Mouse (Mus musculus) midbrain, postnatal 0 days (tissue): ENCODE results near the gene Nup214. TPM values are rescaled to one million over a fixed set of nuclear protein-coding genes. Genes with fewer than 3 reads are reported as not detected.
A peak's percentile ranks its signal among the peaks of the same experiment; 100 is the strongest.

Experiments
- ATAC-seq: fragments of 200-750 bp; cut with Nextera tagmentation; 2 replicates; pipeline ENCODE4 v1.8.0; 2017; ENCODE audit warnings: moderate number of reproducible peaks, mild to moderate bottlenecking, moderate TSS enrichment, moderate library complexity; ENCODE audit not compliant: low FRiP score
- DNase-seq: peaks from one replicate; pipeline ENCODE4 v3.0.0-alpha.2; 2015; ENCODE audit warnings: low spot score
- H3K27ac ChIP-seq: fragments of 300-500 bp; sonication (generic); 2 replicates; pipeline ENCODE4 v1.5.1; 2014; ENCODE audit warnings: low read depth, mild to moderate bottlenecking, low read length, mixed read lengths
- H3K27me3 ChIP-seq: fragments of 300-500 bp; sonication (generic); 2 replicates; pipeline ENCODE4 v1.6.1; 2014; ENCODE audit warnings: low read length, control low read depth, mixed read lengths; ENCODE audit not compliant: insufficient read depth
- H3K36me3 ChIP-seq: fragments of 300-500 bp; sonication (generic); 2 replicates; pipeline ENCODE4 v1.6.1; 2014; ENCODE audit warnings: low read length, control low read depth, mixed read lengths; ENCODE audit not compliant: insufficient read depth
- H3K4me1 ChIP-seq: fragments of 300-500 bp; sonication (generic); 2 replicates; pipeline ENCODE4 v1.6.1; 2014; ENCODE audit warnings: mild to moderate bottlenecking, control low read depth, antibody characterized with exemption, low read length, mixed read lengths; ENCODE audit not compliant: insufficient read depth
- H3K4me2 ChIP-seq: fragments of 300-500 bp; sonication (generic); 2 replicates; pipeline ENCODE4 v1.6.1; 2014; ENCODE audit warnings: low read depth, mild to moderate bottlenecking, low read length, mixed read lengths; ENCODE audit not compliant: poor library complexity, severe bottlenecking
- H3K4me3 ChIP-seq: fragments of 300-500 bp; sonication (generic); 2 replicates; pipeline ENCODE4 v1.5.1; 2014; ENCODE audit warnings: low read depth, mild to moderate bottlenecking, low read length, moderate library complexity
- H3K9ac ChIP-seq: fragments of 300-500 bp; sonication (generic); replicated peaks from 2 replicates; pipeline ENCODE4 v1.6.1; 2014; ENCODE audit warnings: mild to moderate bottlenecking, low read length, moderate library complexity, mixed read lengths; ENCODE audit not compliant: poor library complexity, severe bottlenecking
- H3K9me3 ChIP-seq: fragments of 300-500 bp; sonication (generic); 2 replicates; pipeline ENCODE4 v1.6.1; 2016; ENCODE audit warnings: low read length, control low read depth
- CTCF ChIP-seq: IDR thresholded peaks from 2 replicates; pipeline ENCODE4 v1.5.1; 2016; ENCODE audit warnings: antibody characterized with exemption, mild to moderate bottlenecking
- WGBS: fragments of 180-500 bp; shearing (Covaris S2); extraction: QIAGEN DNeasy Blood & Tissue Kit; methylation state at CpG from one replicate; pipeline ENCODE4 v1.1.7; 2014; 5-methylcytosine and 5-hydroxymethylcytosine counted together
- polyA plus RNA-seq: library from polyadenylated mRNA; unstranded; fragments of >200 nt; fragmentation: Nextera tagmentation; extraction: Ambion mirVana; gene quantifications from 2 replicates; pipeline ENCODE4 v1.2.1, GENCODE M21; 2015
- total RNA-seq: library from RNA; depleted of rRNA; stranded (reverse); fragments of >200 nt; gene quantifications from 2 replicates; pipeline ENCODE4 v1.2.3, GENCODE M21; 2014

Nup214 gene
- total and polyA plus RNA-seq, 2 experiments from 2014 or later: 29.0 to 67.0 TPM

DNA sequence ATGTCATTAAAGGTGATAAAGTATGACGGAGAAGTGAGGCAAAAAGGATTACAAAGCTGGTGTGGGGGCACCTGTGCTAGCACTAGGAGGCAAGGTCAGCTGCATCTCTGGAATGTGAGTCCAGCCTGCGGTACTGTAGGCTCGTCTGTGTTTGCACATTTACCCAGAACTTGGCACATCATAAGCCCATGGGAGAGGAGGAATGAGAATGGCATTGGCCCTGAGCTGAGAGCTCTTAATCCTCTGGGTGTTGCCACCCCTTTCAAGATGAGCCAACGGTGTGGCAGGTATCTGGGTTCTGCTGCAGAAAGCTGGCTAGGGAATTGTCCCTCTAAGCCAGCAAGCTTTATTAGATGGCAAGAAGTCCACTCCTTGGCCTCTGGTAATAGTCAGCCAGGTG lies 45.5 kb downstream of the Nup214 start:
- H3K4me3 ChIP-seq: no peak overlapping the region
- no peak overlapping the region for H3K27ac ChIP-seq
- H3K36me3 ChIP-seq: peaks cover 65% of the 10 kb centered on the region
- ATAC-seq (no peak), DNase-seq (no peak)
- H3K9me3 ChIP-seq: no peaks in the 10 kb centered on the region
- H3K4me1 ChIP-seq: no peaks in the 10 kb centered on the region
- H3K27me3 ChIP-seq: no peaks in the 10 kb centered on the region
- H3K4me2 ChIP-seq: no peak overlapping the region
- no peak for TF ChIP-seq CTCF
- WGBS: 75% methylated on average over 4 of the region's 4 CpGs
- no peak overlapping the region for H3K9ac ChIP-seq

DNA sequence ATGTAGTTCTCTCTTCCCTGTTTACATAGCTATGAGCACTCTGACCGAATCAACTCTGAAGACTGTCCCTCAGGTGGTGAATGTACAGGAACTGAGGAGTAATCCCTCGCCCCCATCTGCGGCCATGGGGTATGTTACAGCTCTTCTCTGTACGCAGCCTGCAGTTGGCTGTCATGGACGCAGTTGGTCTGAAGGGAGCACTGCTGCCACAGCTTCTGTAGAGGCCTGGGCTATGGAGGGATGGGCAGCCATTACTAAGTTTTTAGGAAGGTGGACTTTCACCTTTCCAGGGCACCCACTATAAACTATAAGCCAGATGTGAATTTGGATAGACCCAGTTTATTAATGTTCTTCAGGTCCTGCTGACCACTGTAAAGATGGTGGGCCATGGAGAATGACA lies 46.0 kb downstream of the Nup214 start:
- DNase-seq (no peak), ATAC-seq (no peak)
- Histone ChIP-seq H3K9me3 (no peaks in the 10 kb centered on the region), H3K4me3 (no peak overlapping the region), H3K4me2 (no peak overlapping the region), H3K27ac (no peak overlapping the region), H3K9ac (no peak overlapping the region), H3K27me3 (no peaks in the 10 kb centered on the region), H3K4me1 (no peaks in the 10 kb centered on the region), H3K36me3 (peaks cover 65% of the 10 kb centered on the region)
- WGBS: 97% methylated on average over 5 of the region's 5 CpGs
- TF ChIP-seq CTCF: no peak

GRCm38 (mm10) chr2:32024372-32024771 lies 50.1 kb downstream of the Nup214 start:
- ATAC-seq (no peak), DNase-seq (no peak)
- WGBS: 97% methylated on average over 4 of the region's 4 CpGs
- Histone ChIP-seq H3K36me3 (peaks cover 57% of the 10 kb centered on the region), H3K27me3 (no peaks in the 10 kb centered on the region), H3K9me3 (no peaks in the 10 kb centered on the region), H3K9ac (no peak overlapping the region), H3K4me1 (no peaks in the 10 kb centered on the region), H3K4me2 (no peak overlapping the region), H3K27ac (no peak overlapping the region), H3K4me3 (no peak overlapping the region)
- no peak for TF ChIP-seq CTCF

DNA sequence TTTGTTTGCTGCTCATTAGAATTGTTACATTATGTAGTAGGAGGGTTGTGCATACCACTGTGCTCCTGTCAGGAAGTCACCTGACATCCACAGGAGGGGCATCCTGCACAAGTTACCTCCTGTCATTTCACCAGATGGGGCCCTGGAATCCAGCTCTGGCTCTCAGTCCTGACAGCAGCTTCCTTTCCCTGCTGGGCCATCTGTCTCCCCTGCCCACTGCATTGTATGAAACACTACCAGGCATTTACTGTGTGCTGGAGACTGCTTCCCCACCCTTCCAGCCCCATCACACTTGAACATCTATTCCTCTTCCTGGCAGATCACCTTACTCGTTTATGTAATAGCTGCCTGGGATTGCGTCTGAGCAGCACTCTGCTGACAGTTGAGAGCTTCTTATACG lies 55.4 kb downstream of the Nup214 start:
- DNase-seq (peak; percentile 53), ATAC-seq (no peak)
- H3K4me1 ChIP-seq: no peaks in the 10 kb centered on the region
- no peak overlapping the region for H3K4me3 ChIP-seq
- H3K4me2 ChIP-seq: no peak overlapping the region
- TF ChIP-seq CTCF: no peak
- no peak overlapping the region for H3K9ac ChIP-seq
- WGBS: 87% methylated on average over 3 of the region's 3 CpGs
- peaks cover 59% of the 10 kb centered on the region for H3K36me3 ChIP-seq
- H3K27me3 ChIP-seq: no peaks in the 10 kb centered on the region
- no peak overlapping the region for H3K27ac ChIP-seq
- no peaks in the 10 kb centered on the region for H3K9me3 ChIP-seq

- Histone ChIP-seq H3K4me3 (no peak overlapping the region), H3K9ac (no peak overlapping the region), H3K4me1 (no peaks in the 10 kb centered on the region), H3K27ac (no peak overlapping the region), H3K4me2 (no peak overlapping the region), H3K27me3 (no peaks in the 10 kb centered on the region), H3K36me3 (peaks cover 58% of the 10 kb centered on the region), H3K9me3 (no peaks in the 10 kb centered on the region)
- no peak for TF ChIP-seq CTCF
- ATAC-seq: no peak
- 78% methylated on average over 6 of the region's 6 CpGs for WGBS
- DNase-seq: peak; percentile 50
Observed at GRCm38 (mm10) chr2:32033436-32033835, 59.2 kb downstream of the Nup214 start.

DNA sequence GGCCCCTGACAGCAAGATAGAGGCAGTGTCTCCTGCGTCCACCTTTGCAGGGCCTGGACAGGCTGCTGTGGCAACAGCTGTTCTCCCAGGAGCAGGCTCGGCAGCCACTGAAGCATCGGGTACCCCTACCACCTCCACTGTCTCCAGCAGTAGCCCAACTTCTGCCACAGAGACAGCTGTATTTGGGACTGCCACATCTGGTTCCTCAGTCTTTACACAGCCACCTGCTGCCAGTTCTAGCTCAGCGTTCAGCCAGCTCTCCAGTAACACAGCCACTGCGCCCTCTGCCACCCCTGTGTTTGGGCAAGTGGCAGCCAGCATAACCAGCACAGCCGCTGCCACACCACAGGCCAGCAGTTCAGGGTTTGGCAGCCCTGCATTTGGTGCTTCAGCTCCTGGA lies 60.0 kb downstream of the Nup214 start:
- TF ChIP-seq CTCF: no peak
- DNase-seq (no peak), ATAC-seq (no peak)
- no peaks in the 10 kb centered on the region for H3K9me3 ChIP-seq
- no peaks in the 10 kb centered on the region for H3K27me3 ChIP-seq
- no peak overlapping the region for H3K4me2 ChIP-seq
- no peaks in the 10 kb centered on the region for H3K4me1 ChIP-seq
- 97% methylated on average over 6 of the region's 6 CpGs for WGBS
- no peak overlapping the region for H3K4me3 ChIP-seq
- H3K36me3 ChIP-seq: peaks cover 61% of the 10 kb centered on the region
- no peak overlapping the region for H3K9ac ChIP-seq
- H3K27ac ChIP-seq: no peak overlapping the region
